13 mouse cellular contexts compared by ENCODE assay signal in genomic region chr7:98561556-98562164, GRCm38 (mm10).
"Had no signal": no experiment of that assay in that cellular context is flagged by ENCODE, and none has a peak within 500 bp of the region (broad histone marks: within the 10 kb centered on the region; RNA-seq: fewer than 3 reads in every experiment).

No protein-coding gene starts in this region.

- H3K9ac ChIP-seq: limb, embryonic 13.5 days; liver, embryonic 14.5 days; midbrain, embryonic 13.5 days; neural tube, embryonic 13.5 days had no signal

- H3K27me3 ChIP-seq: limb, embryonic 13.5 days; midbrain, embryonic 13.5 days; neural tube, embryonic 13.5 days had no signal

- DNase-seq: kidney, adult 18-20 months; kidney, postnatal 10 days; kidney, postnatal 4 days; layer of hippocampus, adult 9-11 months; layer of hippocampus, postnatal 36 days; lung, adult 18-20 months; retina, postnatal 1 day; right cerebral cortex, postnatal 4 days; spleen, adult 18-20 months had no signal

- ATAC-seq: midbrain, embryonic 13.5 days had no signal

- H3K36me3 ChIP-seq: limb, embryonic 13.5 days; midbrain, embryonic 13.5 days; neural tube, embryonic 13.5 days had no signal

- H3K9me3 ChIP-seq: limb, embryonic 13.5 days; midbrain, embryonic 13.5 days; neural tube, embryonic 13.5 days had no signal

- H3K4me1 ChIP-seq: midbrain, embryonic 13.5 days had no signal

- H3K4me2 ChIP-seq: limb, embryonic 13.5 days; midbrain, embryonic 13.5 days; neural tube, embryonic 13.5 days had no signal

- H3K27ac ChIP-seq: limb, embryonic 13.5 days; liver, embryonic 14.5 days; midbrain, embryonic 13.5 days; neural tube, embryonic 13.5 days had no signal

- H3K4me3 ChIP-seq: limb, embryonic 13.5 days; midbrain, embryonic 13.5 days; neural tube, embryonic 13.5 days had no signal
